Mouse (Mus musculus) lung, embryonic 14.5 days (tissue): ENCODE data around the gene Arl2bp. TPM values are rescaled to one million over a fixed set of nuclear protein-coding genes. Genes with fewer than 3 reads are reported as not detected.

Experiments
- ATAC-seq: fragments of 200-750 bp; cut with Nextera tagmentation; 2 replicates; pipeline ENCODE4 v1.8.0; 2017; ENCODE audit warnings: mild to moderate bottlenecking, moderate TSS enrichment, moderate library complexity; ENCODE audit not compliant: insufficient read depth
- DNase-seq: peaks from one replicate; pipeline ENCODE4 v3.0.0-alpha.2; 2015
- H3K27ac ChIP-seq: fragments of 300-500 bp; sonication (generic); 2 replicates; pipeline ENCODE4 v1.5.1; 2014; ENCODE audit warnings: low read depth, mild to moderate bottlenecking, moderate library complexity
- H3K27me3 ChIP-seq: fragments of 300-500 bp; sonication (generic); 2 replicates; pipeline ENCODE4 v1.6.1; 2014; ENCODE audit warnings: low read length, control low read depth; ENCODE audit not compliant: insufficient read depth
- H3K36me3 ChIP-seq: fragments of 300-500 bp; sonication (generic); 2 replicates; pipeline ENCODE4 v1.6.1; 2014; ENCODE audit warnings: control low read depth; ENCODE audit not compliant: insufficient read depth
- H3K4me1 ChIP-seq: fragments of 300-500 bp; sonication (generic); 2 replicates; pipeline ENCODE4 v1.6.1; 2014; ENCODE audit warnings: antibody characterized with exemption, control low read depth; ENCODE audit not compliant: insufficient read depth
- H3K4me2 ChIP-seq: fragments of 300-500 bp; sonication (generic); 2 replicates; pipeline ENCODE4 v1.6.1; 2014; ENCODE audit warnings: mild to moderate bottlenecking
- H3K4me3 ChIP-seq: fragments of 300-500 bp; sonication (generic); 2 replicates; pipeline ENCODE4 v1.5.1; 2014; ENCODE audit warnings: low read depth, low read length
- H3K9ac ChIP-seq: fragments of 300-500 bp; sonication (generic); 2 replicates; pipeline ENCODE4 v1.6.1; 2014
- H3K9me3 ChIP-seq: fragments of 300-500 bp; sonication (generic); 2 replicates; pipeline ENCODE4 v1.6.1; 2016; ENCODE audit warnings: low read depth, low read length, control low read depth
- CTCF ChIP-seq: IDR thresholded peaks from 2 replicates; pipeline ENCODE4 v1.5.1; 2016; ENCODE audit warnings: antibody characterized with exemption, low read depth
- WGBS: fragments of 180-500 bp; shearing (Covaris S2); extraction: QIAGEN DNeasy Blood & Tissue Kit; methylation state at CpG from one replicate; pipeline ENCODE4 v1.1.7; 2014; 5-methylcytosine and 5-hydroxymethylcytosine counted together
- polyA plus RNA-seq: library from polyadenylated mRNA; unstranded; fragments of >200 nt; fragmentation: Nextera tagmentation; extraction: Ambion mirVana; gene quantifications from 2 replicates; pipeline ENCODE4 v1.2.1, GENCODE M21; 2014

The Arl2bp gene
- polyA plus RNA-seq, 1 experiment from 2014 or later, result 78.7 TPM

GRCm38 (mm10) chr8:94646165-94646564, 20.2 kb upstream of the Arl2bp start:
- H3K36me3 ChIP-seq, result peaks cover 65% of the 10 kb centered on the region
- 93% methylated on average over 3 of the region's 3 CpGs for WGBS

DNA sequence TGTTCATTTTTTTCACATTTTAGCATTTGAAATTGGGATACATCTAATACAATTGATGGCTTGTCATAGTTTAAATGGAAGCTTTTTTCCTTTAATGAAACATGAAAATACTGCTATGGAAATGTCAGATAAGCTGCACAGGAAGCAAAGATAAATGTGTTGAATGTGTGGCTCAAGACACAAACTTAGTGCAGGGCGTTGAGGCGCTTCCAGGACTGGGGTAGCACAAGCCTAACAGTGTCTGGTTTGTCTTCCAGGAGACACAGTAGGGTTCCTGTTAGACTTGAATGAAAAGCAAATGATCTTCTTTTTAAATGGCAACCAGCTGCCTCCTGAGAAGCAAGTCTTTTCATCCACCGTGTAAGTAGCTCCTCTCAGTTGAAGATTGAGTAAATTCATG, 16.9 kb upstream of the Arl2bp start:
- ATAC-seq, result no peak
- H3K36me3 ChIP-seq, result peaks cover 61% of the 10 kb centered on the region
- WGBS, result 64% methylated on average over 3 of the region's 3 CpGs

More at GRCm38 (mm10) chr8:94646165-94646564, 20.2 kb upstream of the Arl2bp start:
- H3K27ac ChIP-seq, result no peak overlapping the region
- TF ChIP-seq CTCF, result no peak
- no peaks in the 10 kb centered on the region for H3K4me1 ChIP-seq
- H3K9ac ChIP-seq, result no peak overlapping the region
- ATAC-seq (no peak), DNase-seq (no peak)
- no peaks in the 10 kb centered on the region for H3K27me3 ChIP-seq
- no peak overlapping the region for H3K4me2 ChIP-seq
- no peak overlapping the region for H3K4me3 ChIP-seq
- H3K9me3 ChIP-seq, result no peaks in the 10 kb centered on the region

GRCm38 (mm10) chr8:94652951-94653350, 13.4 kb upstream of the Arl2bp start:
- H3K4me2 ChIP-seq, result no peak overlapping the region
- no peak overlapping the region for H3K9ac ChIP-seq
- no peak for TF ChIP-seq CTCF
- H3K27me3 ChIP-seq, result no peaks in the 10 kb centered on the region
- H3K36me3 ChIP-seq, result peaks cover 60% of the 10 kb centered on the region
- ATAC-seq (no peak), DNase-seq (no peak)
- H3K4me1 ChIP-seq, result no peaks in the 10 kb centered on the region
- H3K4me3 ChIP-seq, result no peak overlapping the region
- 88% methylated on average over 3 of the region's 3 CpGs for WGBS
- H3K9me3 ChIP-seq, result no peaks in the 10 kb centered on the region
- H3K27ac ChIP-seq, result no peak overlapping the region

More for the DNA sequence above, 16.9 kb upstream of the Arl2bp start:
- Histone ChIP-seq H3K27me3 (no peaks in the 10 kb centered on the region), H3K9ac (no peak overlapping the region), H3K27ac (no peak overlapping the region), H3K4me1 (no peaks in the 10 kb centered on the region), H3K9me3 (no peaks in the 10 kb centered on the region), H3K4me3 (no peak overlapping the region), H3K4me2 (no peak overlapping the region)
- TF ChIP-seq CTCF, result no peak
- DNase-seq, result no peak

GRCm38 (mm10) chr8:94654994-94655393, 11.4 kb upstream of the Arl2bp start:
- no peaks in the 10 kb centered on the region for H3K4me1 ChIP-seq
- H3K36me3 ChIP-seq, result peaks cover 47% of the 10 kb centered on the region
- no peak overlapping the region for H3K4me3 ChIP-seq
- no peak for TF ChIP-seq CTCF
- DNase-seq (no peak), ATAC-seq (no peak)
- H3K27me3 ChIP-seq, result no peaks in the 10 kb centered on the region
- H3K27ac ChIP-seq, result no peak overlapping the region
- no peaks in the 10 kb centered on the region for H3K9me3 ChIP-seq
- no peak overlapping the region for H3K4me2 ChIP-seq
- H3K9ac ChIP-seq, result no peak overlapping the region

DNA sequence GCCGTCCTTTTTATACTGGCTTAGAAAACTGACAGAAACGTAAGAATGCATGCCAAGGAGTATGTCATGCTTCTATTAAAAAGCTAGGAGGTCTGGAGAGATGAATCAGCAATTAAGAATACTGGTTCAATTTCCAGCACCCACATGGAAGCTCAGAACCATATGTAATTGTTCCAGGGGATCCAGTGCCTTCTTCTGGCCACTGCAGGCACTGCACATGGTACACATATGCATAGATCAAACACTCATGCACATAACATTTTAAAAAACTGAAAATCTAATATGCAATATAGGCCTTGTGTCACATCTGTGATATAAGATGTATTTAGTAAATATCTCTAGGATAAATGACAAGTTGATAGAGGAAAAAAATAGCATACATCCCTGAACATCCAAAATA, 8.4 kb upstream of the Arl2bp start:
- peak; percentile 28 for TF ChIP-seq CTCF
- Histone ChIP-seq H3K27me3 (no peaks in the 10 kb centered on the region), H3K36me3 (peaks cover 44% of the 10 kb centered on the region), H3K9ac (no peak overlapping the region), H3K9me3 (no peaks in the 10 kb centered on the region), H3K27ac (no peak overlapping the region), H3K4me3 (no peak overlapping the region), H3K4me1 (no peaks in the 10 kb centered on the region), H3K4me2 (no peak overlapping the region)
- ATAC-seq (no peak), DNase-seq (no peak)
- WGBS, result 91% methylated on average over 2 of the region's 2 CpGs

DNA sequence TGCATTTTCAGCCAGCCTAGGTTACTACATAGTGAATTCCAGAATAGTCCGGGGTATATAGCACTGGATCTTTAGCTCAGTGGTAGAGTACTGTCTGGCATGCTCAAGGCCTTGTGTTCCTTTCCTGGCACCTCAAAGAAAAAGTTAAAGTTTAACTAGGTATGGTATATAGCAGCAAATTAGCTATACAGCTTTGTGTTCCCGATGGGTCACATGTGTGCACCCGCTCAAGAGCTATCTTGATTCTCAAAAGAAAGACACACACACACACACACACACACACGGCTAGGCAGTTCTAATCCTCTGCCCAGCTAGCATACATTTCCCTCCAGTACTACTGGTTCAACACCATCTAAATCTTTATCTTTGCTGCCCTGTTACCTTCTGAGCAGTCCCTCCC, 6.0 kb upstream of the Arl2bp start:
- Histone ChIP-seq H3K36me3 (peaks cover 27% of the 10 kb centered on the region; the same call in 1 of the 2 replicates), H3K9ac (no peak overlapping the region), H3K27me3 (no peaks in the 10 kb centered on the region), H3K27ac (no peak overlapping the region), H3K4me3 (no peak overlapping the region), H3K4me1 (no peaks in the 10 kb centered on the region), H3K9me3 (no peaks in the 10 kb centered on the region), H3K4me2 (no peak overlapping the region)
- TF ChIP-seq CTCF, result no peak
- WGBS, result 80% methylated on average over 4 of the region's 4 CpGs
- no peak for ATAC-seq
- no peak for DNase-seq

GRCm38 (mm10) chr8:94664722-94665121, 1.7 kb upstream of the Arl2bp start:
- H3K9me3 ChIP-seq, result no peaks in the 10 kb centered on the region
- no peak for DNase-seq
- WGBS, result 71% methylated on average over 2 of the region's 2 CpGs
- no peak overlapping the region for H3K27ac ChIP-seq
- H3K9ac ChIP-seq, result no peak overlapping the region
- no peak for TF ChIP-seq CTCF
- H3K4me1 ChIP-seq, result no peaks in the 10 kb centered on the region
- H3K4me3 ChIP-seq, result no peak overlapping the region
- no peak overlapping the region for H3K4me2 ChIP-seq
- peaks cover 22% of the 10 kb centered on the region; the same call in 1 of the 2 replicates for H3K36me3 ChIP-seq
- H3K27me3 ChIP-seq, result no peaks in the 10 kb centered on the region
- no peak for ATAC-seq

GRCm38 (mm10) chr8:94674384-94674783, 8.0 kb downstream of the Arl2bp start:
- H3K4me2 ChIP-seq, result no peak overlapping the region
- DNase-seq (peak; percentile 40), ATAC-seq (no peak)
- 0 out of 2 replicates have a peak, but pooled peaks cover 5% of the 10 kb centered on the region for H3K4me1 ChIP-seq
- no peaks in the 10 kb centered on the region for H3K9me3 ChIP-seq
- H3K9ac ChIP-seq, result no peak overlapping the region
- H3K4me3 ChIP-seq, result no peak overlapping the region
- WGBS, result 65% methylated on average over 5 of the region's 5 CpGs
- no peak overlapping the region for H3K27ac ChIP-seq
- no peak for TF ChIP-seq CTCF
- no peaks in the 10 kb centered on the region for H3K27me3 ChIP-seq
- peaks cover 62% of the 10 kb centered on the region for H3K36me3 ChIP-seq
